Mouse (Mus musculus) small intestine, adult 2 months (tissue): ENCODE data around the gene Rhobtb1.

Experiments used
- CTCF ChIP-seq: fragments of 200-500 bp; IDR thresholded peaks from 2 replicates; pipeline ENCODE4 v1.5.1; 2012; ENCODE audit warnings: low read depth, mild to moderate bottlenecking, control low read depth, inconsistent platforms, low read length, moderate library complexity, mixed read lengths; ENCODE audit not compliant: insufficient replicate concordance, insufficient read length; ENCODE audit errors: extremely low read depth
- POLR2A ChIP-seq: fragments of 200-500 bp; IDR thresholded peaks from 2 replicates; pipeline ENCODE4 v1.6.1; 2012; ENCODE audit warnings: low read depth, mild to moderate bottlenecking, control low read depth, inconsistent platforms, low read length, moderate library complexity

DNA sequence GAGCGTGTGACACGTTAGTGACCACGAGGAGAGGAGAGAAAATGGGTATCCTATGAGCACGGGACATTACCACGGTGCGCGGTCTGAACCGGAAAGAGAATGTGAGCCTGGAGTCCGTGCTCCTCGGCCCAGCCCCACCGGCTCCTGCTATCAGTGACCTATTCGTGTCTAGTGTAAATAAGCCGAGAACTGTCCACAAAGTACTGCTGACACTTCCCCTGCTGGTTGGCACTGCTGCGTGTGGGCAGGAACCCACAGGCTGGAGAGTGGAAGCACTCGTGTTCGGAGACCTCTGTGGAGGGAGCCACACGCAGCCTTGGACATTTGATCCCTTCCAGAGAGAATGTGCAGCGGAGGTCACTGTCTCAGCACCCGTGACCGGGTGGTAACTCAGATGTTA lies at the start of gene Rhobtb1:
- TF ChIP-seq CTCF (no peak), POLR2A (no peak)
